Mouse (Mus musculus) hindbrain, embryonic 12.5 days (tissue): ENCODE results near the gene Naa38. TPM values are rescaled to one million over a fixed set of nuclear protein-coding genes. Genes with fewer than 3 reads are reported as not detected.
A peak's percentile ranks its signal among the peaks of the same experiment; 100 is the strongest.

Source experiments
- ATAC-seq: fragments of 200-750 bp; cut with Nextera tagmentation; 2 replicates; pipeline ENCODE4 v1.8.0; 2017; ENCODE audit warnings: moderate TSS enrichment; ENCODE audit not compliant: low FRiP score
- H3K27ac ChIP-seq: fragments of 300-500 bp; sonication (generic); 2 replicates; pipeline ENCODE4 v1.5.1; 2016; ENCODE audit warnings: mild to moderate bottlenecking
- H3K27me3 ChIP-seq: fragments of 300-500 bp; sonication (generic); 2 replicates; pipeline ENCODE4 v1.6.1; 2016; ENCODE audit warnings: mild to moderate bottlenecking
- H3K36me3 ChIP-seq: fragments of 300-500 bp; sonication (generic); 2 replicates; pipeline ENCODE4 v1.6.1; 2016; ENCODE audit warnings: mild to moderate bottlenecking
- H3K4me1 ChIP-seq: fragments of 300-500 bp; sonication (generic); 2 replicates; pipeline ENCODE4 v1.6.1; 2016
- H3K4me2 ChIP-seq: fragments of 300-500 bp; sonication (generic); replicated peaks from 2 replicates; pipeline ENCODE4 v1.6.1; 2016; ENCODE audit warnings: mild to moderate bottlenecking
- H3K4me3 ChIP-seq: fragments of 300-500 bp; sonication (generic); 2 replicates; pipeline ENCODE4 v1.5.1; 2016; ENCODE audit warnings: mild to moderate bottlenecking
- H3K9ac ChIP-seq: fragments of 300-500 bp; sonication (generic); 2 replicates; pipeline ENCODE4 v1.6.1; 2016; ENCODE audit warnings: mild to moderate bottlenecking, moderate library complexity
- H3K9me3 ChIP-seq: fragments of 300-500 bp; sonication (generic); replicated peaks from 2 replicates; pipeline ENCODE4 v1.6.1; 2016; ENCODE audit warnings: mild to moderate bottlenecking
- WGBS: fragments of 180-500 bp; shearing (Covaris S2); methylation state at CpG from one replicate; pipeline ENCODE4 v1.1.7; 2016; 5-methylcytosine and 5-hydroxymethylcytosine counted together
- polyA plus RNA-seq: library from polyadenylated mRNA; unstranded; fragments of >200 nt; fragmentation: Nextera tagmentation; extraction: Ambion mirVana; gene quantifications from 2 replicates; pipeline ENCODE4 v1.2.1, GENCODE M21; 2016

The Naa38 gene
- polyA plus RNA-seq, 1 experiment from 2014 or later = 103 TPM

DNA sequence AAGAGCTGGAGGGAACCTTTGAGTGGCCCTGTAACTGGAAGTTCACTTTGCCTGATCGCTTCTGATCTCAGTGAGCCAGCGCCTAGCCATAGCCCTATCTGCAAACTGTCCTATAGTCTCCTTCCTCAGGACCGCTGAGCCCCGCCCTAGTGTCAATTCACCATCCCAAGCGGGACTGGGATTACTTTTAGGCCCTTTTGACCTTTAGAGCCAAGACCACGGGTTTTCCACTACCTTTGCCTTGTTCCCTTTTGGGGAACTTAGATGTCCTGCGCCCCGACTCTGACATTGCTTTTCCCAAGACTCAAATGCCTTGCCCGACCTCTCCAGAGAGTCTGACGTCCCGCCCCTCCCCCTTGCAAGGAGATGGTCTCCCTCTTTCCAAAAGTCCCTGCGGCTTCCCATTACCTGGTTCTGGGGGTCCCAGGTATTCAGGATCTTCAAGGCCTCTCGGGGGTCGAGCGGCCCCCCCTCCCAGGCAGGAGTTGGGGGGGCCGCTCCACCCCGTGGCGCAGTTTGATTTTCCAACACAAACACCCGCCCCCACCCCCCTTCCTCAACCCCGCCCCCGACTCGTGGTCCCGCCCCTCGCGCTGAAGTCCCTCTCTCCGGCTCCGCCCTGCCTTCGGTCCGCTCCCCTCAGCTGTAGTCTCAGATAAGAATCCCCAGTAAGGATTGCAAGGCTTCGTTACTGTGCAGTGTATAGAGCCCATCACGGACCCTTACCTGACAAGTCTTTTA, 24.7 kb downstream of the Naa38 start:
- H3K36me3 ChIP-seq = no peaks in the 10 kb centered on the region
- H3K27ac ChIP-seq = peak overlapping the region; percentile 99
- no peaks in the 10 kb centered on the region for H3K9me3 ChIP-seq
- under 1% methylated on average over 31 of the region's 31 CpGs for WGBS
- peaks cover 33% of the 10 kb centered on the region for H3K27me3 ChIP-seq
- peak overlapping the region; percentile 99 for H3K4me2 ChIP-seq
- H3K9ac ChIP-seq = peak overlapping the region; percentile 65
- ATAC-seq = no peak
- H3K4me3 ChIP-seq = peak overlapping the region; percentile 63
- H3K4me1 ChIP-seq = peaks cover 51% of the 10 kb centered on the region

DNA sequence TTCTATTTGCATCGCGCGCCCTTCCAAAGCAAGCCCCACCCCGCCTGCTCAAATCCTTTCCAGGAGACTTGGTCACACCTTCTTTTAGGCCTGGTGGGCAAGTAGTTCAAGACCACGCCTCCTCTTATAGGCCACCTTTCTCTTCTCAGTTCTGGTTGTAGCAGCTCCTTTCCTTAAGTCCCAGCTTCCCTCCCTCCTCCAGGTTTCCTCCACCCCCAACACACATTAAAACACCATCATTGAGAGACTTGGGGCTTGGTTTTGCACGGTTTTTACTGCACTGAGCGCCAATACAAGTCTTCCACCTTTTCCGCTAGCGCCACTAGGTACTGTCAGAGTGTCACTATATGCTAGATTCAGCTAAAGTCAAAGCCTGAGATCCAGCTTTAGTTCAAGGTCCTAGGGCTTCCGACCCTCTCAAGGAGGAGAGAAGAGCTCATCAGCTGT, 25.3 kb downstream of the Naa38 start:
- WGBS = 10% methylated on average over 10 of the region's 10 CpGs
- no peak for ATAC-seq
- H3K27ac ChIP-seq = no peak overlapping the region
- peak overlapping the region; percentile 63 for H3K4me3 ChIP-seq
- H3K36me3 ChIP-seq = no peaks in the 10 kb centered on the region
- peak overlapping the region; percentile 99 for H3K4me2 ChIP-seq
- H3K27me3 ChIP-seq = peaks cover 33% of the 10 kb centered on the region
- no peaks in the 10 kb centered on the region for H3K9me3 ChIP-seq
- no peak overlapping the region for H3K9ac ChIP-seq
- peaks cover 49% of the 10 kb centered on the region for H3K4me1 ChIP-seq

GRCm38 (mm10) chr11:69421131-69421977, 26.1 kb downstream of the Naa38 start:
- no peak for ATAC-seq
- Histone ChIP-seq H3K4me2 (peak overlapping the region; percentile 99; the same call in 1 of the 2 replicates), H3K4me3 (no peak overlapping the region; the same call in 1 of the 2 replicates), H3K9ac (peak overlapping the region; percentile 23; the same call in 1 of the 2 replicates), H3K9me3 (no peaks in the 10 kb centered on the region), H3K27me3 (peaks cover 33% of the 10 kb centered on the region), H3K36me3 (no peaks in the 10 kb centered on the region), H3K27ac (no peak overlapping the region), H3K4me1 (peaks cover 49% of the 10 kb centered on the region)
- 12% methylated on average over 25 of the region's 25 CpGs for WGBS

GRCm38 (mm10) chr11:69422842-69423241, 27.6 kb downstream of the Naa38 start:
- H3K4me1 ChIP-seq = peaks cover 35% of the 10 kb centered on the region
- no peak overlapping the region for H3K27ac ChIP-seq
- H3K9me3 ChIP-seq = no peaks in the 10 kb centered on the region
- H3K4me2 ChIP-seq = no peak overlapping the region
- H3K36me3 ChIP-seq = no peaks in the 10 kb centered on the region
- no peak for ATAC-seq
- WGBS = 90% methylated on average over 10 of the region's 10 CpGs
- no peak overlapping the region for H3K9ac ChIP-seq
- H3K4me3 ChIP-seq = no peak overlapping the region
- H3K27me3 ChIP-seq = peaks cover 33% of the 10 kb centered on the region

GRCm38 (mm10) chr11:69423885-69424284, 28.6 kb downstream of the Naa38 start:
- H3K9ac ChIP-seq = no peak overlapping the region
- 70% methylated on average over 6 of the region's 6 CpGs for WGBS
- no peaks in the 10 kb centered on the region for H3K36me3 ChIP-seq
- peaks cover 33% of the 10 kb centered on the region for H3K27me3 ChIP-seq
- no peaks in the 10 kb centered on the region for H3K9me3 ChIP-seq
- no peak for ATAC-seq
- peaks cover 28% of the 10 kb centered on the region for H3K4me1 ChIP-seq
- no peak overlapping the region for H3K4me3 ChIP-seq
- H3K27ac ChIP-seq = no peak overlapping the region
- no peak overlapping the region for H3K4me2 ChIP-seq

GRCm38 (mm10) chr11:69426246-69426645, 31.0 kb downstream of the Naa38 start:
- WGBS = 76% methylated on average over 2 of the region's 2 CpGs

GRCm38 (mm10) chr11:69428751-69429150, 33.5 kb downstream of the Naa38 start:
- Histone ChIP-seq H3K27ac (no peak overlapping the region), H3K4me3 (no peak overlapping the region), H3K36me3 (no peaks in the 10 kb centered on the region), H3K9ac (no peak overlapping the region), H3K4me2 (no peak overlapping the region), H3K9me3 (no peaks in the 10 kb centered on the region), H3K27me3 (no peaks in the 10 kb centered on the region), H3K4me1 (peaks cover 3% of the 10 kb centered on the region; the same call in 1 of the 2 replicates)
- 35% methylated on average over 4 of the region's 4 CpGs for WGBS
- no peak for ATAC-seq

More at GRCm38 (mm10) chr11:69426246-69426645, 31.0 kb downstream of the Naa38 start:
- no peaks in the 10 kb centered on the region for H3K36me3 ChIP-seq
- peaks cover 4% of the 10 kb centered on the region for H3K4me1 ChIP-seq
- H3K4me2 ChIP-seq = no peak overlapping the region
- H3K27ac ChIP-seq = no peak overlapping the region
- peaks cover 22% of the 10 kb centered on the region for H3K27me3 ChIP-seq
- ATAC-seq = no peak
- H3K4me3 ChIP-seq = no peak overlapping the region
- H3K9ac ChIP-seq = no peak overlapping the region
- no peaks in the 10 kb centered on the region for H3K9me3 ChIP-seq

DNA sequence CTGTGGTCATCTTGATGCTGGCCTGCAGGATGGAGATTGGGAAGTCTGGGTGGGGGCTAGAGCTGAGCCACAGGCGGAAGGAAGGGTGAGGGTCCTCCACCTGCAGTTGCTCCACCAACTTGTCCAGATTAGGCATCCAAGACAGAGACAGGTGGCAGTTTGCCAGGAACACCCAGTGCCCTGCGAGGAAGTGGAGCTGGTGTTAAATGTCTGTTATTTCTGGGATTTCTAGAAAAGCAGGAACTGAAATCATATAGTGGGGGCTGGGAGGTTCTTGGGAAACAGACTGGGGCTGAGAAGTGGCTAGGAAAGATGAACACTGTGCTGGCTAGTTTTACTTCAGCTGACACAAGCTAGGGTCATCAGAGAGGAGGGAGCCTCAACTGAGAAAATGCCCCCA, 34.0 kb downstream of the Naa38 start:
- ATAC-seq = no peak
- no peaks in the 10 kb centered on the region for H3K27me3 ChIP-seq

GRCm38 (mm10) chr11:69430631-69431030, 35.3 kb downstream of the Naa38 start:
- H3K27me3 ChIP-seq = no peaks in the 10 kb centered on the region
- 87% methylated on average over 15 of the region's 15 CpGs for WGBS
- H3K9me3 ChIP-seq = no peaks in the 10 kb centered on the region
- no peak overlapping the region for H3K9ac ChIP-seq
- no peak overlapping the region for H3K27ac ChIP-seq
- no peaks in the 10 kb centered on the region for H3K36me3 ChIP-seq
- H3K4me3 ChIP-seq = no peak overlapping the region
- H3K4me1 ChIP-seq = peaks cover 3% of the 10 kb centered on the region; the same call in 1 of the 2 replicates
- ATAC-seq = no peak
- no peak overlapping the region for H3K4me2 ChIP-seq

More for the DNA sequence above, 34.0 kb downstream of the Naa38 start:
- Histone ChIP-seq H3K4me3 (no peak overlapping the region), H3K27ac (no peak overlapping the region), H3K9me3 (no peaks in the 10 kb centered on the region), H3K4me1 (peaks cover 3% of the 10 kb centered on the region; the same call in 1 of the 2 replicates), H3K36me3 (no peaks in the 10 kb centered on the region), H3K9ac (no peak overlapping the region), H3K4me2 (no peak overlapping the region)
- WGBS = 57% methylated on average over 2 of the region's 2 CpGs

DNA sequence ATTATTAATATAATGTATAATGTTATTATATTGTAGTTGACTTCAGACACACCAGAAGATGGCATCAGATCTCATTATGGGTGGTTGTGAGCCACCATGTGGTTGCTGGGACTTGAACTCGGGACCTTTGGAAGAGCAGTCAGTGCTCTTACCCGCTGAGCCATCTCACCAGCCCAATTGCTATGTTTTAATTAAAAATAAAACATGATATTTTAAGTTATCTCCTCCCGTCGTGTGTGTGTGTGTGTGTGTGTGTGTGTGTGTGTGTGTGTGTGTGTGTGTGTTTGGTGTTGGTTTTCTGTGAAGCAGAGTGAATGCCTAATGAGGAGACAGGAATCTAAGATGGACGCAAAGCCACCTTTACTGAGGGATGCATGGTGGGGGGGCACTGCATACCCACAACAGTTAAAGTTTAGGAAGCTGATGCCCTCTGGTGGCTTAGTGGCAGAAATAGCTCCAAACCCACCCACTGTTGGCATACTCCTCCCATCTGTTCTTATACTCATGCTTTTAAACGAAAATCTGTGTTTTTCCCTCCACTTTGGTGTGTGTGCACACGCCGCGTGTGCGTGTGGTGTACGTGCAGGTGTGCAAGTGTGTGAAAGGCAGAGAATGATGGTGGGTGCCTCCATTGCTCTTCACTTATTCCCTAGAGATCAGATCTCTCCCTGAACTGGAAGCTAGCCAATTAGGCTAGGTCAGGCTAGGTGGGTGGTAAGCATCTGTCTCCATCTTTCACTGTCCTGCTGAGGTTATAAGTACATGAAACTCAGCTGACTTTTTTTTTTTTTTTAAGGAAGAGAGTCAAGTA, 36.7 kb downstream of the Naa38 start:
- Histone ChIP-seq H3K9ac (no peak overlapping the region), H3K36me3 (no peaks in the 10 kb centered on the region), H3K27me3 (no peaks in the 10 kb centered on the region), H3K4me3 (no peak overlapping the region), H3K4me2 (no peak overlapping the region; the same call in 1 of the 2 replicates), H3K4me1 (peaks cover 3% of the 10 kb centered on the region; the same call in 1 of the 2 replicates), H3K27ac (no peak overlapping the region), H3K9me3 (no peaks in the 10 kb centered on the region)
- ATAC-seq = peak; percentile 67
- WGBS = 29% methylated on average over 11 of the region's 11 CpGs

DNA sequence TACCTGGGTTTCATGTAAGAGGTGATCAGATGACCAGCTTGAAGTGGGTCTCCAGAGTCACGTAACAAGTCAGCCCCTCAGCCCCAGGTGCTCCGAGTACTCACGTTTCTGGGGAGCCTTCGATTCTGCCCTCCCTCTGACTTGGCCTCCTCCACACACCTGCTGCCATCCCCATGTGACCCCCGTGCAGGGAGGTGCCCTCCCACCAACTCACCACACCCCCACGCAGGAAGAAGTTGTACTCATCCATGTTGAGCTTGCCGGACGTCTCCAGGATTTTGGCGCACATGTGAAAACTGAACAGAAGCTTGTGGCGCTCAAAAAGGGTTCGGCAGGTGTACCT, 37.3 kb downstream of the Naa38 start:
- no peak overlapping the region for H3K4me3 ChIP-seq
- 0 out of 2 replicates have a peak, but pooled peaks have one; percentile 16 for ATAC-seq
- H3K27ac ChIP-seq = no peak overlapping the region
- H3K27me3 ChIP-seq = no peaks in the 10 kb centered on the region
- no peak overlapping the region for H3K9ac ChIP-seq
- no peaks in the 10 kb centered on the region for H3K36me3 ChIP-seq
- H3K4me1 ChIP-seq = peaks cover 3% of the 10 kb centered on the region; the same call in 1 of the 2 replicates
- no peak overlapping the region for H3K4me2 ChIP-seq
- no peaks in the 10 kb centered on the region for H3K9me3 ChIP-seq
- WGBS = 70% methylated on average over 11 of the region's 11 CpGs
